Mouse (Mus musculus): ENCODE measurements at regions not wholly inside any gene's neighbourhood (a gene's known extent, or its start where the extent isn't known, plus 50 kb on each side); places are given as distances from the start of the nearest gene placed in this dataset.
A peak's percentile ranks its signal among the peaks of the same experiment; 100 is the strongest.

- DNase-seq (ENCODE audit: low read depth in 1 of 2, low spot score in 2 of 2) = no peak
Observed at GRCm38 (mm10) chr4:54407930-54408329, 536.9 kb upstream of the Zfp462 start.

- no peak for DNase-seq (ENCODE audit: low read depth in 1 of 2, low spot score in 2 of 2)
Observed at GRCm38 (mm10) chr4:54430789-54431188, 514.1 kb upstream of the Zfp462 start.

- no peak for DNase-seq (ENCODE audit: low read depth in 1 of 2, low spot score in 2 of 2)
Observed at GRCm38 (mm10) chr4:54460596-54460995, 484.3 kb upstream of the Zfp462 start.

DNA sequence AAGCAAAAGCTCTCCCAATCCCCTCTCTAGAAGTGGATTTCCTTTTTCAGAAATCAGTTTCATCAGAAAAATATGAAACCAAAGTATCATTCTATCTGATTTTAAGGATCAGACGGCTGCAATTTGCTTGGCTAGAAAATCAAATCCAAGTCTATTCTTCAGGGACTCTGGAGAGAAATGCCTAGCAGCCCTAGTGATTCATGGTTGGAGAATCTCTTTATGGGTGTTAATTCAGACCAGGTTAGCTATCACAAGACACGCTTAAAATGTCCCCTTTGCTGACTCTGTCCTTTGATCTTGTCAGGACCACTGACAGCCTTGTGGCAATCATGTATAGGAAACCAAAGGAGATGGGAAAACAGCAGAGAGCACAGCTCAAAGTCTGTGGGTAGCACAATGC is 475.7 kb upstream of the Zfp462 start:
- no peak for DNase-seq (ENCODE audit: low read depth in 1 of 2, low spot score in 2 of 2)

DNA sequence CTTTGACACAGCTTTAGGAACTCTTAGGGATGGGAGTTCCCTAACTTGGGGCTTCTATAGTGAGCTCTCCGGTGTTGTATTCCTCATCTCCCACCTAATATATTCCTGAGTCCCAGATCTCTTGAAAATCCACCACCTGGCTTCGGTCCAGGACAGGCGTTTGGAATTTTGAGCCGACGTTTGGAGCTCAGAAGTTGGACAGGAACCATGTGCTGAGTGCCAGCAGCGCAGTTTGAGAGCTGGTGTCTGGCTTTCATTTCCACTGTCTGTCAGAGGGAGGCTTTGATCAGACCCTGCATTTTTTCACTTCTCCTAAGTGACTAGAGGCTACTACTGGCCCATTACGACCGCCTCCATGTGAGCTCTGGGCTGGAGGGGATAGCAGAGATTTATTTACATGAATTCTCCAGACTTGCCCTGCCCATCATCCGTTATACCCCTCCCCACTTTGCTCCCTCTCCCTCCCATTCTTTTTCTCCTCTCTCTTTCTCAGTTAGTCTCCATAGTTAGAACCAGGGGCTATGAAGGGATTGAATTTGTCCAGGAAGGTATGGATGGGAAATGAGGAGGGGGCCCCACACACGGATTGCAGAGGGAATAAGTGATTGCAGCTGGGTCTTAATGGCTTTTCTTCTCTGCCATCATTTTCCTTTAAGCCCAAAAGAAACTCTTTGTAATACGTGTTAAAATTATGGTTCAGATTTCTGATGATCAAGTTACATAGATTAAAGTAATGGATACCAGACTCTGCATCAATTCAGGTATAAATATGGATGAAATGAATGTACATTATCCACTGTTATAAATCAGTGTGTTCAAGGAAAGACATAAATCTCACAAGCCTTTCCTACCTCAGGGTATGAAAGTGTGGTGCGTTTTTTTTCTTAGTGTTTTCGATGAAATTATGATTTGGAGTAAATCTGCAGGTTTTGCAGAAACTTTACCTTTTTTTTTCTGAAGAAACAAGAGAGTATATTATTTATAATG is 474.5 kb upstream of the Zfp462 start:
- no peak for DNase-seq (ENCODE audit: low read depth in 1 of 2, low spot score in 2 of 2)

- DNase-seq (ENCODE audit: low read depth in 1 of 2, low spot score in 2 of 2) = no peak
Observed at GRCm38 (mm10) chr4:54471009-54471408, 473.8 kb upstream of the Zfp462 start.

GRCm38 (mm10) chr4:54481766-54482165 is 463.1 kb upstream of the Zfp462 start:
- DNase-seq (ENCODE audit: low read depth in 1 of 2, low spot score in 2 of 2) = no peak

DNA sequence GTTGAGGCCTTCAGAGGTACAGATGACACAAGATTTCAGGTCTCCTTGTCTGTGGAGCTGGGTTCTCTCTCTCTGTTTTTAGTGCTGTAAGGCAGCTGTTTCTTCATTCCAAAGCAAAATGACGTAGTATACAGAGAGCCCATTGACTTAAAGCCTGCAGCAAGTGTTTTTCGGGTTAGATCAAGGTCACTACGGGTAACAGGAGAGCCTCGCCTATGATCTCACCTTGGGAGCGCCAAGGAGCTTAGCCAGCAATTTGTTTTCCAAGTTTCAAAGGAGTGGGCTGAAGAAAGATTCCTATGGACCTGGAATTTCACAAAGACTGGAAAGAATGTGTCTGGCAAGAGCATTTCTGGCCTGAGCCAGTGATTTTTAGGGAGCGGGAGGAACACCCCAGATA is 451.8 kb upstream of the Zfp462 start:
- no peak for DNase-seq (ENCODE audit: low read depth in 1 of 2, low spot score in 2 of 2)

- DNase-seq (ENCODE audit: low read depth in 1 of 2, low spot score in 2 of 2) = no peak
Observed at GRCm38 (mm10) chr4:54497312-54497994, 447.4 kb upstream of the Zfp462 start.

DNA sequence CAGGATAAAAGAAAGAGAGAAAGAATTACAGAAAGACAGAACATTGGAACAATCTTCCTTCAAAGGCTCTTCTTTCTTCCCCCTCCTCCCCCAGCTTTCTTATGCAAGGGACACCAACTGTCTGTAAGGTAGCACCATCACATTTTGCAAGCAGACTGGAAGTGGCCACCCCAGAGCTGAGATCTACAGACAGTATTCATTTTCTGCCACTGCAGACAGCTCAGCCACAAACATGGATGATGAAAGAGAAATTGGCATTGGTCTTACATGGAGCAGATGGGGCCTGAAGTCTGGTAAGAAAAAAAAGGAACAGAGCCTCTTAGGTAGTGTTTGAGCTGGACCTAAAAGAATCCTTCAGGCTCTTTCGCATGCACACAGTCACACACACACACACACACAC is 428.9 kb upstream of the Zfp462 start:
- no peak for DNase-seq (ENCODE audit: low read depth in 1 of 2, low spot score in 2 of 2)

DNA sequence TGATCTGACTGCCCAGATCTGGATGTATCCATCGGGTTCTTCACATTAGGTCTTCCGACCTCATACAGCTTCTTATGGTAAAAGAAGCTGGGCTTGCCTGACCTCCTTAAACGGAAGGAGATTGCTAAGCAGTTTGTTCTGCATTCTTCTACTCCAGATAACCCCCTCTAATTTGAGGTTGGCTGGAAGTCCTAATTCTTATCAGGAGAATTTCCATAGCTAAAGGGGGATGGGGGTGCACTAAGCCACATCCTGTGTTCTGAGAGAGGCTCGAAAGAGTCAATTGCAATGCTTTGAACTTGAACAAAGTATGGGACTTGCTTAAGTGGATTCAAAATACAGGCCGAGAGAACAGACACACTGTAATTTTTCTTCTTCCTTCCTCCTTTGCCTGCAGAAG is 421.6 kb upstream of the Zfp462 start:
- no peak for DNase-seq (ENCODE audit: low read depth in 1 of 2, low spot score in 2 of 2)

GRCm38 (mm10) chr4:54526003-54526586 is 418.8 kb upstream of the Zfp462 start:
- no peak for DNase-seq (ENCODE audit: low read depth in 1 of 2, low spot score in 2 of 2)

- DNase-seq (ENCODE audit: low read depth in 1 of 2, low spot score in 2 of 2) = peak; percentile 65 to 73
Observed at GRCm38 (mm10) chr4:54527660-54528059, 417.2 kb upstream of the Zfp462 start.

DNA sequence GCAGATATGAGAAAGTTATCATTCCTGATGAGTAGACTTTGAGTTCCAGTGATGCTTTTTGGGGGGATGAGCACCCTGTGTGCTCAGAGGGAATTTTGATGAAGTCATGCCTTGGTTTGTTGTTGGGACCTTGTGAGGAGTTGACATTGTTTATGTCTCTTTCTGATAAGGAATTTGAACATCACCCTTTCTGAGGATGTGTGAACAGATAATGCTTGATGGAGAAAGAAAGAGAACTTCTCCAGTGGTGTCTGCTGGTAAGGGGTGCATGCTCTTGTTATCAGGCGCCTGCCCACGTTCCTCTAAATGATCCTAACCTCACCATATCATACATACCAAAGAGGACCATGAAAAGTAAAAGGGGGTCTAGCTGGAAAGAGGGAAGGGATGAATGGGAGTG is 413.1 kb upstream of the Zfp462 start:
- no peak for DNase-seq (ENCODE audit: low read depth in 1 of 2, low spot score in 2 of 2)

- no peak for DNase-seq (ENCODE audit: low read depth in 1 of 2, low spot score in 2 of 2)
Observed at GRCm38 (mm10) chr4:54533846-54534245, 411.0 kb upstream of the Zfp462 start.

DNA sequence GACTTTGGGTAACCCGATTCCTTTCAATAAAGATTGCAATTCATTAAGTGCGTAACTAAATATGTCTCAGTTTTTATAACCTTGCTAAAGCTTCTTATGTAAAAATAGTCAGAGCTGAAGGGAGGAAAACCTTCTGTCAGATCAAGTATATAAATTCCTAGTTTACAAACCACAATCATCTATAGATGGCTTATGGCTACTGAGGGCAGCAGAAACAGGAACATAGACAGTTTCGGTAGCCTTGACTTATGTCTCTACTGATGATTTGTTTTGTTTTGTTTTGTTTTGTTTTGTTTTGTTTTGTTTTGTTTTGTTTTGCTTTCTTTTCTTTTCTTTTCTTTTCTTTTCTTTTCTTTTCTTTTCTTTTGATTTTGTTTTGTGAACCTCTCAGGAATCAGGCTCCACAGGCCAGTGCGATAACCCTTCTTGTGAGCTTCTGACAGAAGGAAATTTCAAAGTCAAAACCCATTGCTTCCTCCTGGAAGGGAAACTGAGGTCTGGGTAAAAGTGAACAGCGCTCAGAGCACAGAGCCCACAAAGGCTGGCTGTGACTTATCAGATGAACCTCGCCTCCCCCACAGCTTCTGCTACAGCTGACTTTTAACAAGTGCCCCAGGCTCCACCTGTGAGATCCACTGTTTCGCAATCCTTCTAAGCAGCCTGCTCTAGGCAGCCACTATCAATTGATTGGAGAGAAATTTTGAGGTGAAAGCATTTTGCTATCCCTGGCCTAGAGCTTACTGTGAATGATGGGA is 391.8 kb upstream of the Zfp462 start:
- DNase-seq (ENCODE audit: low read depth in 1 of 2, low spot score in 2 of 2) = no peak

DNA sequence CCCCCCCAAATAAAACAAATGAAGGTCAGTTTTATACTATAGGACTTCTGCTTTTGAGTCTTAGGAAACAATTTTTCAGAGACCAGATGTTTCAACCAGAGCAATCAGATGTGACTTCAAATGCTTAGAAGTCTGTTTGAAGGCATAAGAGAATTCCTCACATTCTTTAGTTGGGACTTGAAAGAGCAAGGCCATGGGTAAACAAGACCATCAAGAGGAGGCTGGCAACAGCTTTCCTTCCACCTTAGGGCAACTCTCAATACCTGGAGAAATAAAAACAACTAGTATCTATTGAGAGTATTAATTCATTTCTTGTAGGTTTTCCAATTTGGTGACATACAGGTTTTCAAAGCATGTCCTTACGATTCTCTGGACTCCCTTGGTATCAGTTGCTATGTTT is 381.8 kb upstream of the Zfp462 start:
- no peak for DNase-seq (ENCODE audit: low read depth in 1 of 2, low spot score in 2 of 2)

- DNase-seq (ENCODE audit: low read depth in 1 of 2, low spot score in 2 of 2) = no peak
Observed at GRCm38 (mm10) chr4:54573185-54573584, 371.7 kb upstream of the Zfp462 start.

GRCm38 (mm10) chr4:54587197-54587596 is 357.7 kb upstream of the Zfp462 start:
- no peak for DNase-seq (ENCODE audit: low read depth in 1 of 2, low spot score in 2 of 2)

GRCm38 (mm10) chr4:54588704-54589103 is 356.1 kb upstream of the Zfp462 start:
- DNase-seq (ENCODE audit: low read depth in 1 of 2, low spot score in 2 of 2) = no peak

Measured in monocyte, adult 2 months (primary cell).